Mouse (Mus musculus) lung, adult 2 months (tissue): ENCODE results near the gene Pcgf5. TPM values are rescaled to one million over a fixed set of nuclear protein-coding genes. Genes with fewer than 3 reads are reported as not detected.
A peak's percentile ranks its signal among the peaks of the same experiment; 100 is the strongest.

Experiments
- DNase-seq: peaks from one replicate; pipeline ENCODE4 v3.0.0; 2022
- H3K4me1 ChIP-seq: fragments of 200-500 bp; 2 replicates; pipeline ENCODE4 v1.6.1; 2011; ENCODE audit warnings: low read length; ENCODE audit not compliant: control insufficient read depth, insufficient read depth
- H3K4me3 ChIP-seq: fragments of 200-500 bp; replicated peaks from 2 replicates; pipeline ENCODE3; 2011; ENCODE audit warnings: low read depth, mild to moderate bottlenecking, control low read depth, low read length; ENCODE audit errors: extremely low read depth
- CTCF ChIP-seq: fragments of 200-500 bp; IDR thresholded peaks from 2 replicates; pipeline ENCODE4 v1.5.1; 2011; ENCODE audit warnings: mild to moderate bottlenecking, low read length, control low read depth; ENCODE audit not compliant: insufficient read depth
- POLR2A ChIP-seq: fragments of 200-500 bp; IDR thresholded peaks from 2 replicates; pipeline ENCODE4 v1.6.1; 2011; ENCODE audit warnings: low read depth, mild to moderate bottlenecking, control low read depth, low read length, borderline replicate concordance; ENCODE audit errors: extremely low read depth
- WGBS: fragments of 180-500 bp; shearing (Covaris S2); methylation state at CpG from one replicate; pipeline ENCODE4 v1.1.7; 2018; 5-methylcytosine and 5-hydroxymethylcytosine counted together
- polyA plus RNA-seq: library from polyadenylated mRNA; depleted of rRNA; stranded (reverse); fragments of >200 nt; gene quantifications from 2 replicates; pipeline ENCODE4 v1.2.3, GENCODE M21; 2012

Pcgf5 gene
- polyA plus RNA-seq, 1 experiment: 8.7 TPM

DNA sequence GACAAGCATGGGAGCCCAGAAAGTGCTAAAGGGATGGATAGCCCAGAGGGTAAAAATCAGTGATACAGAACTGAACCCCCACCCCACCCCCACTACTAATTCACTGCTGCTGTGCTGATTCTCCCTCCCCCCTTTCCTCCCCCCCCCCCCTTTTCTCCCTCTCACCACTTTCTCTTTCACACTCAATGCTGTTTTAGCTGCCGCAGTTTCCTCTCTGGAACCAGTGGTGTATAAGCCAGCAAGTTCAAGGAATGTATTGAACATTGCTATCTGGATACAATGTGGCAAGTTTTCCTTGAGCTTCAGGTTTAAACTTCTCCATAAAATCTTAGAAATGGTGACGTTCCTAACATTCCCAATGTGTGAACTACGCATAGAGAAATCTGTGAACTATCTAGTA lies 34.8 kb downstream of the Pcgf5 start:
- WGBS: 88% methylated on average over 3 of the region's 3 CpGs
- DNase-seq: no peak
- H3K4me3 ChIP-seq: no peak overlapping the region
- TF ChIP-seq CTCF (no peak), POLR2A (no peak)
- H3K4me1 ChIP-seq: no peaks in the 10 kb centered on the region

DNA sequence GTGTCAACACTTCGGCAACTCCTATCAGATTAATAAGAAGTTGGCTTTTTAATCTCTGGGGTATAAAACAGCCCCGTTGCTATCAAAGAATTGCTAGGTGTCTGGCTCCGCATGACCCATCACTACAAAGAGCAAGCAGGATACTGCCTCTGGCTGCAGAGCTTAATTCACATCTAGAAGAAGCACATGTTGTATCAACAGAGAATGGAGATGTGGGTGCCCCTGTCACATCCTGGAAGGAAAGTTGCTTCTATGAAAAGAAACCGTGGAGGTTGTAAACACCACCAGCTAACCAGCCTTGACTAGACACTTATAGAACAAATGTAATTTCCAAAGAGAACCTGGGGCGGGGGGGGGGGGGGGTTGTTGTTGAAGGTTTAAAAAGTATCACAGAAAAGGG lies 35.9 kb downstream of the Pcgf5 start:
- Histone ChIP-seq H3K4me3 (no peak overlapping the region), H3K4me1 (no peaks in the 10 kb centered on the region)
- TF ChIP-seq CTCF: no peak
- TF ChIP-seq POLR2A: no peak
- WGBS: 70% methylated on average over 5 of the region's 5 CpGs
- no peak for DNase-seq

DNA sequence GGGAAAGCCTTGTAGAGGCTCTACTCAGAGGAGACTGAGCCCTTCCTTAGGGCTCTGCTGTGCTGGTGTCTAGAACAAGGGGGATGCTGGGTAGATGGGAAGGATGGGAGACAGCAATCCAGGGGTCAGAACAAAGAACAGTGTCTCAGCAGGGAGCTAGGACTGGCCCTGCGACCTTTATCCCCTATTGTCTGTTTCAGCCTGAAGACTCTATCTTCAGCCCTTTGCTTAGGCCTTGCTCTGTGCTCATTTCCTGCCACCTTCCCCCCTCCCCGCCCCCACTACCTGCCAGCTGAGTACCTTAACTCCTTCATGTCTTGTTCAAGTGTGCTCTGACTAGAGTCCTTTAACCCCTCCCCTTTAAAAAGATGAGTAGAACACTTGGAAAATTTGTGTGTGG lies 36.3 kb downstream of the Pcgf5 start:
- no peak for TF ChIP-seq CTCF
- no peak for TF ChIP-seq POLR2A
- DNase-seq: no peak
- WGBS: 30% methylated on average over 2 of the region's 2 CpGs
- Histone ChIP-seq H3K4me1 (no peaks in the 10 kb centered on the region), H3K4me3 (no peak overlapping the region)

DNA sequence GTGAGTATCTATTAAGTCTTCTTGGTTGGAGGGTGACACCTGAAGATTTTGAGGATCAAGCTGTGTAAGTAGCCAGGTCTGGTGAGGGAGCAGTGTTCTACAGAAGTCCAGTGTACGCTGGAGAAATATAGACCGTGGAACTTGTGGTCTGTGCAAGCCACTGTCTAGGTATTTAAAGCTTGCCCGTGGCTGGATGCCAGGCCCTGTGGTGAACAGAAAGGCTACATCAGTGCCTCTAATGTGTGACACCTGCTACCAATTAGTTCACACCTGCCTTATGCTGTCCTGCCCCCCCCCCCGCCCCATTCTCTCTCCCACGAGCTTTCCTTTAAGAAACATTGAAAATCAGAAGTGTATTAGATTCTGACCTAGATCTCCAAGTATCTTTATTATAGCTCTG lies 40.4 kb downstream of the Pcgf5 start:
- TF ChIP-seq CTCF (no peak), POLR2A (no peak)

DNA sequence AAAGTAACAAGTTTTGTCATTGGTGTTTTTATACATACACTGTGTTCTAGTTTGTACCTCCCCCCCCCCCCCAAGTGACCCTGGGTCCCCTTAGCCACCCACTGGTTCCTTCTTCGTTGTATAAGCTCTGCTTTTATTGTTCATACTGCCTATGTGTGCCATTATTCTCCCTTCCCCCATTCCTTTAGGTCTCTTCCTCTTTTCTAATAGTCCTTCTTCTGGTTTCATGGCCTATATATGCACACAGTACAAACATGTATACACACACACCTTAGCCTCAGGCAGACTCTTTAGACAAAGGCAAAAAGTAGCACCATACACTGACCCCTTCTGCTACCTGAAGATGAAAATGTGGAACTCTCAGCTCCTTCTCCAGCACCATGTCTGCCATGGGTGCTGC lies 42.6 kb downstream of the Pcgf5 start:
- H3K4me1 ChIP-seq: no peaks in the 10 kb centered on the region
- H3K4me3 ChIP-seq: no peak overlapping the region
- DNase-seq: no peak
- 58% methylated on average over 1 of the region's 1 CpGs for WGBS
- TF ChIP-seq POLR2A (no peak), CTCF (no peak)

More for the DNA sequence above, 40.4 kb downstream of the Pcgf5 start:
- DNase-seq: no peak
- H3K4me3 ChIP-seq: no peak overlapping the region
- WGBS: 76% methylated on average over 5 of the region's 5 CpGs
- H3K4me1 ChIP-seq: no peaks in the 10 kb centered on the region

DNA sequence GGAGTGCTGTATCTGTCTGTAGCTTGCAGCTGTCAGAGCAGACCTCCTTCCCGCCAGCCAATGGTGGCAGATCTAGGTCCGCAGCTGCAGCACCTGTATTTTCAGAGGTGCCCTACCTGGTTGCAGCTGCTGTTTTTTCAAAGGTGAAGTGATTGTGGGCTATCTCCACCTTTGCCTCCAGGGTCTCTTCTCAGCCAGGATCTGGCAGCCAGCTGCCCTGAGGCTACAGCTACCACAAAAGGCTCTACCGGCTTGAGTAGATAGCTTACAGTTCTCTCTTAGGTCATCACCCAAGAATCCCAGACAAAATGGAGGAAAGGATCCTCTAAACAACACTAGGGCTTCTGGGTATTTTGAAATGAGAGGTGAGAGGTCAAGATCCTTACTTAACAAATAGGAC lies 50.4 kb downstream of the Pcgf5 start:
- TF ChIP-seq CTCF: no peak
- TF ChIP-seq POLR2A: no peak
- Histone ChIP-seq H3K4me3 (no peak overlapping the region), H3K4me1 (no peaks in the 10 kb centered on the region)
- DNase-seq: no peak
- WGBS: 73% methylated on average over 3 of the region's 3 CpGs

DNA sequence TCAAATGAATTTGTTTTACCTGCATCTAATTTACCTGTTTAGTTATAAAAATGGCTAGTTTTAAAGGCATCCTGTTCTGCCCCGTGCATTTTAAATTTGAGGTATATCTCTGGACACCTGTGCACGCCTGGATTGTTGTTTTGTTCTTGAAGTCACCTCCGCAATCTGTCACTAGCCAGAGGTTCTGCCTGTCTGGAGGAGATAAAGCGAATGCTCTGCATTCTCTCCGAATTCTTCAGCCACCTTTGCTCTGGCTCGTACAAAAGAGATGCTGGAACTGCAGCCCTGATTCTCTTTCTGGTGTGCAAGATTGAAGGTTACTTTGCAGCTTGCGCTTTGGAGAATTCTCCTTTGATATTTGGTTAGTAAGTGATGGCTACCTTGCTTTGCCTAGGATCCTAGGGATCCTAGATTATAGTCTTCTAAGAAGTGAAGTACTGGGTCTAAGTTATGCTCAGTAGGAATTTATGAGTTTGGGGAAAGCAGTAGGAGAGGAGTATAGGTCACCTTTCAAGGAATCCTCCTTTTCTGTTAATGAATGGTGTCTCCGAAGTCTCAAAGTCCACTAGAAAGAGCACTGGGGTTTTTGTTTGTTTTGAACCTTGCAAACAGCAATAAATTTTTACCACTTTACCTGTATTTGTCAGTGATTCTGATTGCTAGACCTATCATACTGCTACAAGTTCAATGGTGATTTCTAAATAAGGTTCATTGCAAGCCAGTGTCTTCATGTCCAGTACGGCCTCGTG lies 60.4 kb downstream of the Pcgf5 start:
- no peak for DNase-seq
- no peak overlapping the region for H3K4me3 ChIP-seq
- WGBS: 63% methylated on average over 10 of the region's 10 CpGs
- H3K4me1 ChIP-seq: peaks cover 2% of the 10 kb centered on the region; the same call in 1 of the 2 replicates
- TF ChIP-seq POLR2A (no peak), CTCF (no peak)

DNA sequence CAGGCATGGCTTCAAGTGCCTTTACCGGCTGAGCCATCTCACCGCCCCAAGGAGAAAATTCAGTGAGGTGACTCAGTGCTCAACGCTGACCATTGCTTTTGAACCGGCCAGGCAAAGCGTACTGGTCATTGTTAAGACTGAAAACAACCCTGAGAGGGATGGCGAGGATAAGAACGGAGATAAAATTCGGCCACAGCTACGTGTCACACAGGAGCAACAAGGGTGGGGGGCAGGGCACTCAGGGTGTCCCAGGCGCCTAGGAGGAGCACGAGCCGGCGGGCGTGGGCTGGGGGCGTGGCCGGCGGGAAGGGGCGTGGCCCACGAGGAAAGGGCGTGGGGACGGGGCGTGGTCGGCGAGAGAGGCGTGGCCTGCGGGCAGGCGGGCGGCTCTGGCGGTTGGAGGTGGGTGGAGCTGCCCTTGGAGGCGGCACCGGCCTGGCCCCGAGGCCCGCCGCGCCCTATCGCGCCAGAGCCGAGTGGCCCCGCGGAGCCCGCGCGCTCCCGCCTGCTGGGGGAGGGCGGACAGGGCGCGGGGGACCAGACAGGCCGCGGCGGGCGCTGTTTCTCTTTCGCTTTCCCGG lies 61.3 kb downstream of the Pcgf5 start:
- peak; percentile 99 for DNase-seq
- 0 out of 2 replicates have a peak, but pooled peaks have one; percentile 31 for TF ChIP-seq POLR2A
- no peak for TF ChIP-seq CTCF
- H3K4me3 ChIP-seq: peak overlapping the region; percentile 56
- 1% methylated on average over 46 of the region's 53 CpGs for WGBS
- peaks cover 2% of the 10 kb centered on the region; the same call in 1 of the 2 replicates for H3K4me1 ChIP-seq

DNA sequence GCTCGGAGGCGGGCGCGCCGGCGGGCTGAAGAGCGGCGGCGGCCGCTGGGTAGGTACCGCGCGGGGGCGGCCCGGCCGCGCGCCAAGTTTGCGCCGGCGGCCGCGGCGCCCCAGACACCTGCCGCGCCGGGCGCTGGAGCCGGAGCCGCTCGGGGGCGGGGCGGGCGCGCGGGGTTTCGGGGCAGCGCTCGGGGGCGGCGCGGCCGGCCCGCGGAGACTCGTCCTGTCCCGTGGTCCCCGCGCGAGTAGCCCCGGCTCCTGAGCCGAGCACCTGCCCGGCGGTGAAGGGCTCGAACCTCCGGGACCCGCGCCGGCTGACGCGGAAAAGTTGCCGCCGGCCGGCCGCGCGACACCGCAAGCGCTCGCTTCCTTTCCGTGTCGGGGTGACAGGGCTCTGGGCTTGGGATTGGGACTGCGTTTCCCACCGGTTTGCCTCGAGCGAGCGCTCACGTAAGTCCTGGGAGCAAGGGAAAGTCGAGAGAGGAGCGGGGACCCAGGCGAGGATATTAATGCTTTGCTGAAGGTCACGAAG lies 61.8 kb downstream of the Pcgf5 start:
- peak overlapping the region; percentile 56 for H3K4me3 ChIP-seq
- DNase-seq: peak; percentile 51
- H3K4me1 ChIP-seq: peaks cover 2% of the 10 kb centered on the region; the same call in 1 of the 2 replicates
- TF ChIP-seq POLR2A (no peak), CTCF (no peak)
- 4% methylated on average over 77 of the region's 82 CpGs for WGBS

DNA sequence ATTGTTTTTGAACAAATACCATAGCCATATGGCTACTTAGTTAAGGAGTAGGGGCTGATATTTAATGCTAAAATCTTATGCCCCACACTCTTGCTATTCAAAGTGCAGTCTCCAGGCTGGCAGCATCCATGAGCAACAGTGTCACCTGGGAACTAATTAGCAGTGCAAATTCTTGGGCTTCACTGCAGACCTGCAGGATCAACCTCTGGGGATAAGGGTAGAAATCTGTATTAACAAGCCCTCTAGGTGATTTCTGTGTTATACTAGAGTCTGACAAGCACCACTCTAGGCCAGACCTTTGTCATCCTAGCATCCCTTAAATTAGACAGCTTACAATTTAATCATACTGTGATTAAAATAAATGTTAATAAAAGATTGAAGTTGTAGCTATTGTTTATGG lies 71.8 kb downstream of the Pcgf5 start:
- Histone ChIP-seq H3K4me1 (no peaks in the 10 kb centered on the region), H3K4me3 (no peak overlapping the region)
- TF ChIP-seq POLR2A (no peak), CTCF (no peak)
- no peak for DNase-seq
